Mouse (Mus musculus) heart, embryonic 12.5 days (tissue): ENCODE data around the gene Mrpl43. TPM values are rescaled to one million over a fixed set of nuclear protein-coding genes. Genes with fewer than 3 reads are reported as not detected.

ENCODE experiments used
- ATAC-seq: fragments of 200-750 bp; cut with Nextera tagmentation; 2 replicates; pipeline ENCODE4 v1.8.0; 2017; ENCODE audit warnings: moderate TSS enrichment, moderate library complexity; ENCODE audit not compliant: insufficient number of reproducible peaks, low FRiP score
- H3K27ac ChIP-seq: fragments of 300-500 bp; sonication (generic); 2 replicates; pipeline ENCODE4 v1.5.1; 2016; ENCODE audit warnings: mild to moderate bottlenecking, moderate library complexity; ENCODE audit not compliant: poor library complexity, severe bottlenecking
- H3K27me3 ChIP-seq: fragments of 300-500 bp; sonication (generic); replicated peaks from 2 replicates; pipeline ENCODE4 v1.6.1; 2016; ENCODE audit warnings: mild to moderate bottlenecking, moderate library complexity
- H3K36me3 ChIP-seq: fragments of 300-500 bp; sonication (generic); 2 replicates; pipeline ENCODE4 v1.6.1; 2016; ENCODE audit warnings: mild to moderate bottlenecking, moderate library complexity
- H3K4me1 ChIP-seq: fragments of 300-500 bp; sonication (generic); replicated peaks from 2 replicates; pipeline ENCODE4 v1.6.1; 2016; ENCODE audit warnings: mild to moderate bottlenecking
- H3K4me2 ChIP-seq: fragments of 300-500 bp; sonication (generic); 2 replicates; pipeline ENCODE4 v1.6.1; 2016; ENCODE audit warnings: mild to moderate bottlenecking, moderate library complexity
- H3K4me3 ChIP-seq: fragments of 300-500 bp; sonication (generic); 2 replicates; pipeline ENCODE4 v1.5.1; 2016; ENCODE audit warnings: mild to moderate bottlenecking
- H3K9ac ChIP-seq: fragments of 300-500 bp; sonication (generic); 2 replicates; pipeline ENCODE4 v1.6.1; 2016; ENCODE audit warnings: mild to moderate bottlenecking, moderate library complexity
- H3K9me3 ChIP-seq: fragments of 300-500 bp; sonication (generic); replicated peaks from 2 replicates; pipeline ENCODE4 v1.6.1; 2016; ENCODE audit warnings: mild to moderate bottlenecking, moderate library complexity
- WGBS: fragments of 180-500 bp; shearing (Covaris S2); methylation state at CpG from one replicate; pipeline ENCODE4 v1.1.7; 2016; 5-methylcytosine and 5-hydroxymethylcytosine counted together
- polyA plus RNA-seq: library from polyadenylated mRNA; unstranded; fragments of >200 nt; fragmentation: Nextera tagmentation; extraction: Ambion mirVana; gene quantifications from 2 replicates; pipeline ENCODE4 v1.2.1, GENCODE M21; 2016

The Mrpl43 gene
- polyA plus RNA-seq, 1 experiment from 2014 or later = 66.8 TPM

GRCm38 (mm10) chr19:44988321-44988720 lies 17.9 kb downstream of the Mrpl43 start:
- Histone ChIP-seq H3K36me3 (peaks cover 6% of the 10 kb centered on the region), H3K9ac (no peak overlapping the region), H3K9me3 (no peaks in the 10 kb centered on the region), H3K4me3 (peak overlapping the region; percentile 68), H3K27ac (no peak overlapping the region), H3K4me2 (peak overlapping the region; percentile 100), H3K27me3 (peaks cover 10% of the 10 kb centered on the region; the same call in 1 of the 2 replicates), H3K4me1 (peaks cover 23% of the 10 kb centered on the region)
- ATAC-seq = no peak
- 36% methylated on average over 9 of the region's 9 CpGs for WGBS

- H3K27me3 ChIP-seq = peaks cover 10% of the 10 kb centered on the region; the same call in 1 of the 2 replicates
- H3K4me3 ChIP-seq = no peak overlapping the region
- no peak for ATAC-seq
- H3K9ac ChIP-seq = no peak overlapping the region
- H3K9me3 ChIP-seq = no peaks in the 10 kb centered on the region
- H3K27ac ChIP-seq = no peak overlapping the region
- 72% methylated on average over 6 of the region's 6 CpGs for WGBS
- no peak overlapping the region for H3K4me2 ChIP-seq
- H3K36me3 ChIP-seq = peaks cover 8% of the 10 kb centered on the region
- peaks cover 23% of the 10 kb centered on the region for H3K4me1 ChIP-seq
These were observed 18.4 kb downstream of the Mrpl43 start for GRCm38 (mm10) chr19:44987851-44988250.

GRCm38 (mm10) chr19:44987004-44987403 lies 19.2 kb downstream of the Mrpl43 start:
- no peak for ATAC-seq
- Histone ChIP-seq H3K36me3 (peaks cover 13% of the 10 kb centered on the region), H3K4me3 (no peak overlapping the region), H3K4me2 (no peak overlapping the region), H3K27ac (no peak overlapping the region), H3K4me1 (peaks cover 17% of the 10 kb centered on the region), H3K9me3 (no peaks in the 10 kb centered on the region), H3K27me3 (peaks cover 10% of the 10 kb centered on the region; the same call in 1 of the 2 replicates), H3K9ac (no peak overlapping the region)
- WGBS = 61% methylated on average over 6 of the region's 6 CpGs

- no peaks in the 10 kb centered on the region for H3K9me3 ChIP-seq
- H3K4me1 ChIP-seq = peaks cover 17% of the 10 kb centered on the region
- ATAC-seq = no peak
- H3K9ac ChIP-seq = no peak overlapping the region
- WGBS = 38% methylated on average over 5 of the region's 5 CpGs
- H3K4me2 ChIP-seq = no peak overlapping the region
- H3K27ac ChIP-seq = no peak overlapping the region
- no peak overlapping the region for H3K4me3 ChIP-seq
- peaks cover 7% of the 10 kb centered on the region; the same call in 1 of the 2 replicates for H3K27me3 ChIP-seq
- H3K36me3 ChIP-seq = peaks cover 27% of the 10 kb centered on the region
These were observed 20.9 kb downstream of the Mrpl43 start for GRCm38 (mm10) chr19:44985159-44985988.

- Histone ChIP-seq H3K9me3 (no peaks in the 10 kb centered on the region), H3K9ac (no peak overlapping the region), H3K27me3 (peaks cover 7% of the 10 kb centered on the region; the same call in 1 of the 2 replicates), H3K36me3 (peaks cover 35% of the 10 kb centered on the region), H3K4me2 (no peak overlapping the region), H3K4me1 (peaks cover 8% of the 10 kb centered on the region), H3K4me3 (no peak overlapping the region), H3K27ac (no peak overlapping the region)
- WGBS = 95% methylated on average over 4 of the region's 4 CpGs
- ATAC-seq = no peak
These were observed 21.8 kb downstream of the Mrpl43 start for GRCm38 (mm10) chr19:44984420-44984819.

GRCm38 (mm10) chr19:44983366-44983765 lies 22.9 kb downstream of the Mrpl43 start:
- Histone ChIP-seq H3K4me2 (no peak overlapping the region), H3K9me3 (no peaks in the 10 kb centered on the region), H3K9ac (no peak overlapping the region), H3K4me3 (no peak overlapping the region), H3K27me3 (peaks cover 7% of the 10 kb centered on the region; the same call in 1 of the 2 replicates), H3K27ac (no peak overlapping the region), H3K36me3 (peaks cover 42% of the 10 kb centered on the region), H3K4me1 (peaks cover 7% of the 10 kb centered on the region; the same call in 1 of the 2 replicates)
- no peak for ATAC-seq
- 89% methylated on average over 6 of the region's 6 CpGs for WGBS

- peaks cover 50% of the 10 kb centered on the region for H3K36me3 ChIP-seq
- 80% methylated on average over 7 of the region's 7 CpGs for WGBS
These were observed 23.6 kb downstream of the Mrpl43 start for GRCm38 (mm10) chr19:44982477-44983115.

GRCm38 (mm10) chr19:44980787-44981186 lies 25.5 kb downstream of the Mrpl43 start:
- H3K4me2 ChIP-seq = no peak overlapping the region
- H3K9ac ChIP-seq = no peak overlapping the region
- H3K4me1 ChIP-seq = peaks cover 6% of the 10 kb centered on the region; the same call in 1 of the 2 replicates
- peaks cover 68% of the 10 kb centered on the region for H3K36me3 ChIP-seq
- H3K4me3 ChIP-seq = no peak overlapping the region
- no peak for ATAC-seq
- no peaks in the 10 kb centered on the region for H3K9me3 ChIP-seq
- H3K27ac ChIP-seq = no peak overlapping the region
- no peaks in the 10 kb centered on the region for H3K27me3 ChIP-seq
- 80% methylated on average over 2 of the region's 2 CpGs for WGBS

More at GRCm38 (mm10) chr19:44982477-44983115, 23.6 kb downstream of the Mrpl43 start:
- no peak for ATAC-seq
- Histone ChIP-seq H3K9me3 (no peaks in the 10 kb centered on the region), H3K4me3 (no peak overlapping the region), H3K27ac (no peak overlapping the region), H3K4me1 (peaks cover 7% of the 10 kb centered on the region; the same call in 1 of the 2 replicates), H3K9ac (no peak overlapping the region), H3K27me3 (peaks cover 7% of the 10 kb centered on the region; the same call in 1 of the 2 replicates), H3K4me2 (no peak overlapping the region)

- ATAC-seq = no peak
- WGBS = 92% methylated on average over 6 of the region's 6 CpGs
These were observed 29.1 kb downstream of the Mrpl43 start for GRCm38 (mm10) chr19:44977148-44977547.

GRCm38 (mm10) chr19:44976636-44977035 lies 29.6 kb downstream of the Mrpl43 start:
- Histone ChIP-seq H3K9me3 (no peaks in the 10 kb centered on the region), H3K27ac (no peak overlapping the region), H3K9ac (no peak overlapping the region), H3K27me3 (no peaks in the 10 kb centered on the region), H3K36me3 (peaks cover 87% of the 10 kb centered on the region), H3K4me3 (no peak overlapping the region), H3K4me2 (no peak overlapping the region), H3K4me1 (no peaks in the 10 kb centered on the region)
- 87% methylated on average over 6 of the region's 6 CpGs for WGBS
- ATAC-seq = no peak

More at GRCm38 (mm10) chr19:44977148-44977547, 29.1 kb downstream of the Mrpl43 start:
- Histone ChIP-seq H3K27me3 (no peaks in the 10 kb centered on the region), H3K36me3 (peaks cover 89% of the 10 kb centered on the region), H3K9me3 (no peaks in the 10 kb centered on the region), H3K4me3 (no peak overlapping the region), H3K4me2 (no peak overlapping the region), H3K27ac (no peak overlapping the region), H3K9ac (no peak overlapping the region), H3K4me1 (no peaks in the 10 kb centered on the region)

- Histone ChIP-seq H3K9me3 (no peaks in the 10 kb centered on the region), H3K4me1 (no peaks in the 10 kb centered on the region), H3K4me2 (no peak overlapping the region), H3K27ac (no peak overlapping the region), H3K9ac (no peak overlapping the region), H3K27me3 (no peaks in the 10 kb centered on the region), H3K4me3 (no peak overlapping the region), H3K36me3 (peaks cover 80% of the 10 kb centered on the region)
- 78% methylated on average over 3 of the region's 3 CpGs for WGBS
- ATAC-seq = no peak
These were observed 37.9 kb downstream of the Mrpl43 start for GRCm38 (mm10) chr19:44968329-44968728.
